Mouse (Mus musculus): ENCODE measurements around the gene Gm16181.
A peak's percentile ranks its signal among the peaks of the same experiment; 100 is the strongest.

Gene Gm16181

GRCm38 (mm10) chr17:35194844-35195630 lies 25.6 kb upstream of the Gm16181 start:
- DNase-seq (ENCODE audit: inconsistent age in 2 of 2, low spot score in 1 of 2) = no peak

DNA sequence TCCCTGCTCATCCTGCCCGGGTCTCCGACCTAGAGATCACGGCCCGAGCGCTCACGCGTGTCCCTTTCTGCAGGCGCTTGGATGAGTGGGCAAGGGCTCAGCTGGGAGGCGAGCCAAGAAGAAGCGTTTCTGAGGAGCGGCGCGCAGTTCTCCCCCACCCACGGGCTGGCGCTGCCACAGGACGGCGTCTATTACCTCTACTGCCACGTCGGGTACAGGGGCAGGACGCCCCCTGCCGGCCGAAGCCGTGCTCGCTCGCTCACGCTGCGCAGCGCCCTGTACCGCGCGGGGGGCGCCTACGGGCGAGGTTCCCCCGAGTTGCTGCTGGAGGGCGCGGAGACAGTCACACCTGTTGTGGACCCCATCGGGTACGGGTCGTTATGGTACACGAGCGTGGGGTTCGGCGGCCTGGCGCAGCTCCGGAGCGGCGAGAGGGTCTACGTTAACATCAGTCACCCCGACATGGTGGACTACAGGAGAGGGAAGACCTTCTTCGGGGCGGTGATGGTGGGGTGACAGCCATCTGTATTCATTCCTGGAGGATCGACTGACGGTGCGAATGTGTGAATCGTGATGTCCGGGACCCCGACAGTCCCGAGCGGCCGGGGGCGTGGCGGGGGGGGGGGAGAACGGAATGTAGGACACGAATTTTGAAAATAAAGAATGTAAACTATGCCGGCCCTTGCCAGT lies 24.9 kb upstream of the Gm16181 start:
- DNase-seq (ENCODE audit: inconsistent age in 2 of 2, low spot score in 1 of 2) = peak; percentile 82 to 92

DNA sequence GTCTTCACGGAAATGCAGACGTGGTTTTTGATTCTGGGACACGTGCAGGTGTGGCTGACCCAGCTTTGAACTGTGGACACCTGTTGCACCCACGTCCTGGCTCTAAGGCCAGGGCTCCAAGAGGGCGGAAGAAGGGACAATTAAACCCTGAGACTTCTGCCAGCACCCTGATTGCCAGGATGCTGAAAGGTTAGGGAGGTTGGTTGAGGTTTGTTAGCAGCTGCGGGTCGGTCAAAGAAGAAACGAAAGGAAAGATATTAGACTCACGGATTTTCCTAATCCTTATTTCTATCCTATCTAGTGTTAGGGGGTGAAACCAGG lies 24.4 kb upstream of the Gm16181 start:
- DNase-seq (ENCODE audit: inconsistent age in 2 of 2, low spot score in 1 of 2) = no peak

DNA sequence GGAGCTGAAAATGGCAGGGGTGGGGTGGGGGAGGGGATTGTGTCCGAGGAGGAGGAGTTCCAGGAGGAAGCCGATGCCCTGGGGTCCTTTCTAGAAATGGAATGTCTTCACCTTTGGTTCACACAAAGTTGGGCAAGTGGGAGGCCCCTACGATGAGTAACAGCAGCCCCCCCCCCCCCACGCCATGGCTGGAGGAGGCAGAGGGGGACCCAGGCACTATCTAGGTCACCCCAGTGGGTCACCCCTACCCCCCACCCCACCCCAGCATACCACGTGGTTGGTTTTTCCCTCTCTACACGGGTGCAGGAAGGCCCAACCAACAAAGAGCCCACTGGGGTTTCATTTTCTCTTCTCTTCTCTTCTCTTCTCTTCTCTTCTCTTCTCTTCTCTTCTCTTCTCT lies 23.5 kb upstream of the Gm16181 start:
- DNase-seq (ENCODE audit: inconsistent age in 2 of 2, low spot score in 1 of 2) = no peak

DNA sequence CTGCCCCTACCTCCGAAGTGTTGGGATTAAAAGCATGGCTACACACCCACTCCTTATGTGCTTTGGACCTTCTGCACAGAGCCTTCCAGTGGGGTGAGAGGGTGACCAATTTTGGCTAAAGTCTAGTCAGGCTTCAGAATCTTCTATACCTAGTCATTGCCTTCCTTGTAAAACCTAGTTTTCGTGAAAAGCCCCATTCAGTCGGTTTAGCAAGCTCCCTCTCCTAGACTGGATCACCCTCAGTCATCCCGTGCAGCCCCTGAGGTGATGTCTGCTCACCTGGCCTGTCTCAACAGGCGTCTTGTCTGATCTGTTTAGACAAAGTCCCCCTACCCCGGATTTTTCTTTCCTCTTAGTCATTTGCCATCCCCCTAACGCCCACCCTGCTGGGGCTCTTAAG lies 22.6 kb upstream of the Gm16181 start:
- DNase-seq (ENCODE audit: inconsistent age in 2 of 2, low spot score in 1 of 2) = no peak

DNA sequence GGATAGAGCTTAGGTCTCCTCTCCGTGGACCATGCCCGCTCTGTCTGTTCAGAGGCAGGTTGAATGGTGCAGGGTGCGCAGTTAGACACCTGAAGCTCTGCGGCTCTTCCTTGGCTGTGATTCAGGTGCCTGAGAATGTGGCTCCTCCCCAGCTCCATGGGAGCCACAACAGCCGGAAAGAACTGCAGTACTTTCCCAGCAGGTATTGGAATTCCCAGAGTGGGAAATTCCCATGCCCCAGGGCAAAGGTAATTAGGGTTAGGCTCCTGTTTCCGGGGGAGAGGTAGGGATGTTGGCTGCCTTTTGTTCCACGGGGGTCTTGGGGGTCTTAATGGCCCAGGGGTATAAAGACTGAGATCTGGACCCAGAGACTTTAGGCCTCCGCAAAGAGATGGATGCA lies 21.7 kb upstream of the Gm16181 start:
- DNase-seq (ENCODE audit: inconsistent age in 2 of 2, low spot score in 1 of 2) = no peak

DNA sequence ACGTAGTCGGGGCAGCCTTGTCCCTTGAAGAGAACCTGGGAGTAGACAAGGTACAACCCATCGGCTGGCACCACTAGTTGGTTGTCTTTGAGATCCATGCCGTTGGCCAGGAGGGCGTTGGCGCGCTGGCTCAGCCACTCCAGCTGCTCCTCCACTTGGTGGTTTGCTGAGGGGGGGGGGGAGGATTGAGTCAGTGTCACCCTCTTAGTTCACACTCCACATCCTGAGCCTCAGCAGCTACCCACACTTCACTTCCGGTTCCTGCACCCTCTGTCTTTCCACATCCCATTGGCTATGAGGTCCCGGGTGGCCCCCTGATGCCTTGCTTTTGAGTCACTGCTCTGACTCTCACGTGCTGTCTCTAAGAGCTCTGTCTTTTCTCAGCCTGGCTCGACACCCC lies 20.2 kb upstream of the Gm16181 start:
- DNase-seq (ENCODE audit: inconsistent age in 2 of 2, low spot score in 1 of 2) = no peak

GRCm38 (mm10) chr17:35201128-35201527 lies 19.5 kb upstream of the Gm16181 start:
- DNase-seq (ENCODE audit: inconsistent age in 2 of 2, low spot score in 1 of 2) = no peak

GRCm38 (mm10) chr17:35201787-35202186 lies 18.8 kb upstream of the Gm16181 start, which contains the start of gene Tnf:
Tnf (minus strand) TSS chr17:35202007.
- peak; percentile 61 to 76 for DNase-seq (ENCODE audit: inconsistent age in 2 of 2, low spot score in 1 of 2)

- DNase-seq (ENCODE audit: inconsistent age in 2 of 2, low spot score in 1 of 2) = no peak
Measured at GRCm38 (mm10) chr17:35202442-35202841, 18.2 kb upstream of the Gm16181 start.

GRCm38 (mm10) chr17:35204494-35205379 lies 15.9 kb upstream of the Gm16181 start, which contains the start of gene Lta:
Lta (minus strand) TSS chr17:35205351.
- DNase-seq (ENCODE audit: inconsistent age in 2 of 2, low spot score in 1 of 2) = no peak

GRCm38 (mm10) chr17:35205380-35205769 lies 15.3 kb upstream of the Gm16181 start:
- no peak for DNase-seq (ENCODE audit: inconsistent age in 2 of 2, low spot score in 1 of 2)

- DNase-seq (ENCODE audit: inconsistent age in 2 of 2, low spot score in 1 of 2) = no peak
Measured at GRCm38 (mm10) chr17:35209785-35210535, 10.7 kb upstream of the Gm16181 start.

DNA sequence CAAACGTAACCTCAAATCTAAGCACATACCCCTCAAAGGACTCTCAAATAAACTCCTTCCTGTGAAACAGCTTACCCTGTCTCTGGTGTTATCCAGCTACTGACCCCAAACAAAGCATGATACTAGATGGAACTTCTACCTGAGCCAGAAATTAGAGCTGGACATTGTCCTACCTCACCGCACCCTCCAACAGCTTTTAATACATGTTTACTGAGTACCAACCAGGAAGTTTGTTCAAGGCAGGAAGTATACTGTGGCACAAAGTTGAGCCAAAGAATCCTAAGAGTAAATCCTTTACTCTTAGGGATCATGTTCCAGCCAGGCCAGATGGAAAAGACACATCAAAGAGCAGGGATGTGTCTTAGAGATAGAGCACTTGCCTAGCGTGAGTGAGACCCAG lies 10.0 kb upstream of the Gm16181 start:
- DNase-seq (ENCODE audit: inconsistent age in 2 of 2, low spot score in 1 of 2) = no peak

DNA sequence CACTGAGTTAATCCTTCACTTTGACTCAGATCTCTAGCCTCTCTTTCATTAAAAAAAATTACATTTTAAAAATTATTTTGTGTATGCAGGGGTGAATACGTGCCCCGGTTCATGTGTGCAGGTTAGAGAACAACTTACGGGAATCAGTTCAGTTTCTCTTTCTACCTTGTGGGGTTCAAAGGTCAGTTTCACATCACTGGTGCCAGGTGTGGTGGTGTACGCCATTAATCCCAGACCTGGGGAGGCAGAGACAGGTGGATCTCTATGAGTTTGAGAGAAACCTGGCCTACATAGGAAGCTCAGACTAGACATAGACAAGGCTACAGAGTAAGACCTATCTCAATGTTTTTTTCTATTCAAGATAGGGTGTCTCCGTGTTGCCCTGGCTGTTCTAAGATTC lies 7.6 kb upstream of the Gm16181 start:
- no peak for DNase-seq (ENCODE audit: inconsistent age in 2 of 2, low spot score in 1 of 2)

DNA sequence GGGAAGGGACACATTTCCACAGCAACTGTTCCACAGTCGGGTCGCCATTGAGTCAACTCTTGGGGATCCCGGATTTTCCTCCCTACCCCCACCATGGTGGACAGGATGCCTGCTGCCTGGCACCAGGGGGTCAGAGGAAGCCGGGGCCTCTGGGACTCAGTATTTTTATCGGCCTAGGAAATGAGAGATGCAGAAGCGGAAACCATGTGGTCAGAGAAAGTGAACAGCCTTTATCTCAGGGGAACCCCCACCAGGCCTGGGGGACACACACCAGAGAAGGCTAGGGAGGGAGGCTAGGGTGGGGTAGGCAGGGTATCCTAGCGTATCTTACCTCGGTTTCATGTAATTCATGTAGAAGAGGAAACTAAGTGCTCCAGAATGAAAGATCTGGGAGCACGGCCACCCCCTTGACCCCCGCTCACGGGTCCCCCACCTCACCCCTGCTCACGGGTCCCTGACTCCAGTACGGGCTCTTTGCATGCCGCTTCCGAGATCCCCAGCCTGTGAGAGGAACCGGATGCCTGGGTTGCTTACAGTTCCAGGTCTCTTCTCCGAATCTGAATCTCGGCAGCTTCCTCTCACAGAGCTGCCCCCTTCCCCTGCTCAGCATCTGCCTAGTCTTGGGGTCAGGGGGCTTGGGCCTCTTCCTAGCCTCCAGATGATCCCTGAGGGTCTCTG lies 2.0 kb upstream of the Gm16181 start:
- peak; percentile 43 to 72 for DNase-seq (ENCODE audit: inconsistent age in 2 of 2, low spot score in 1 of 2)

DNA sequence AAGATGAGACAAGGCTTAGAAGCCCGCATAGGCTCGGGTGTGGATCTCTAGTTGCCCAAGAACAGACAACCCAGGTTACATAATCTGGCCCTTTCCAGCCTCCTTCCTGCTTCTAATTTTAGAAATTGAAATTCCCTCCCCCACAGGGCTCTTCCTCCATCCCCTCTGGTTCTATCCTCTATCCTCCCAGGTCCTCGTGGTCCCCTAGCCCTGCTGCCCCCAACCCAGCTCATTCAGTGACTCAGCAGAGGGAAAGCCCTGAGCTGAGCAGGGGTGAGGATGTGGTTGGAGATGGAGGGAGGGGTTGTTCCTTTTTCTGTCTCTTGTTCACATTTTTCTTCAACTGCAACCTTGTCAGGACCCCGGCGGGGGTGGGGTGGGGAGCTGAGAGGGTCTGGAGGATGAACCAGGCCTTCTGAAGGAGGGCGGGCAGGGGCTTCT lies 1.0 kb upstream of the Gm16181 start:
- DNase-seq (ENCODE audit: inconsistent age in 2 of 2, low spot score in 1 of 2) = peak in 1 of 2 experiments; percentile 60

DNA sequence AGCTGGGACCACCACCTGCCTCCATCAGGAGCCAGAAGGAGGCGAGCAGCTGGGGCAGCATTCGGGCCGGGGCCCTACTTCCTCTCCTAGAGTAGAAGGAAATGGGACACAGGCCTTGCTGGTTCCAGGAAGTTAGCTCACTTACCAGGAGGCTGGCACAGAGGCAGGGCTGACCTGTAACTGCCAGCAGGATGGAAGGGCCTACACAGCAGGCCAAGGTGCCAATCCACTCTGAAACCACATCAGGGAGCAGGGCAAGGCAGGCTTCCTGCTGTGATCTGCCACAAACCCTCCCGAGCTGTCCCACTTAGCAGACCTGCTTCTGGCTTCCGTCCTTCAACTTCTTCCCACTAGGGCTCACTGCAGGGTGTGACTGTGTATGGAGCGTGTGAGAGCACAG lies 1.7 kb downstream of the Gm16181 start:
- DNase-seq (ENCODE audit: inconsistent age in 2 of 2, low spot score in 1 of 2) = no peak

DNA sequence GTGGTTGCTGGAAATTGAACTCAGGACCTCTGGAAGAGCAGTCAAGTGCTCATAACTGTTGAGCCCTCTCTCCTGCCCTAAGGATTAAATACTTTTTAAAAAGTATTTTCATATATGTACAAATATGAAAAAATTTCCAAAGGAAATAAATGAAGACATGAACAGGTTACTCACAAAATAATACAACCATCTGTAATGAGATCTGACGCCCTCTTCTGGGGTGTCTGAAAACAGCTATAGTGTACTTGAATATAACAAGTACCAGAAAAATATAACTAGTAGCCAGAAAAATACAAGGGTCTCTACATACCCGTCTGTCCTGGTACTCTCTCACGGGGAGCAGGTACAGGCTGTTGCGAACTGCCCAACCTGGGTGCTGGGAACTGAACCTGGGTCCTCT lies 4.0 kb downstream of the Gm16181 start:
- DNase-seq (ENCODE audit: inconsistent age in 2 of 2, low spot score in 1 of 2) = no peak

GRCm38 (mm10) chr17:35225456-35225855 lies 4.8 kb downstream of the Gm16181 start:
- peak in 1 of 2 experiments; percentile 42 for DNase-seq (ENCODE audit: inconsistent age in 2 of 2, low spot score in 1 of 2)
